Mouse (Mus musculus): ENCODE data around the gene Usp54. TPM values are rescaled to one million over a fixed set of nuclear protein-coding genes. Genes with fewer than 3 reads are reported as not detected.
"Not testable (repeated sequence)": the region's sequence is repeated elsewhere in the genome, so short reads cannot be mapped to it uniquely, and the experiment has no call there.

Gene Usp54
- polyA plus RNA-seq, 1 experiment from 2014 or later, result 14.5 TPM

- Histone ChIP-seq H3K27ac (replicated peaks; ENCODE audit: low read depth, low read length) (no peak overlapping the region), H3K4me2 (ENCODE audit: low read length) (no peak overlapping the region), H3K4me1 (ENCODE audit: control insufficient read depth, insufficient read depth, low read length) (no peaks in the 10 kb centered on the region), H3K4me3 (replicated peaks; ENCODE audit: low read depth, low read length) (no peak overlapping the region), H3K9me3 (ENCODE audit: control insufficient read depth, low read length) (no peaks in the 10 kb centered on the region), H3K27me3 (ENCODE audit: control insufficient read depth, insufficient read depth, low read length) (no peaks in the 10 kb centered on the region), H3K9ac (replicated peaks; ENCODE audit: low read length) (no peak overlapping the region), H3K36me3 (ENCODE audit: control insufficient read depth, insufficient read depth, low read length) (peaks cover 47% of the 10 kb centered on the region)
- DNase-seq, result peak; percentile 1
- WGBS, result 76% methylated on average over 6 of the region's 6 CpGs
- no peak for ATAC-seq (ENCODE audit: low FRiP score, low TSS enrichment)
Measured at GRCm38 (mm10) chr14:20578822-20579407, 61.9 kb downstream of the Usp54 start.

- Histone ChIP-seq H3K4me3 (replicated peaks; ENCODE audit: low read depth, low read length) (no peak overlapping the region), H3K4me2 (ENCODE audit: low read length) (no peak overlapping the region), H3K36me3 (ENCODE audit: control insufficient read depth, insufficient read depth, low read length) (peaks cover 34% of the 10 kb centered on the region), H3K4me1 (ENCODE audit: control insufficient read depth, insufficient read depth, low read length) (no peaks in the 10 kb centered on the region), H3K27ac (replicated peaks; ENCODE audit: low read depth, low read length) (no peak overlapping the region), H3K27me3 (ENCODE audit: control insufficient read depth, insufficient read depth, low read length) (no peaks in the 10 kb centered on the region), H3K9me3 (ENCODE audit: control insufficient read depth, low read length) (no peaks in the 10 kb centered on the region), H3K9ac (replicated peaks; ENCODE audit: low read length) (no peak overlapping the region)
- DNase-seq (peak; percentile 86), ATAC-seq (ENCODE audit: low FRiP score, low TSS enrichment) (no peak)
- 51% methylated on average over 7 of the region's 7 CpGs for WGBS
Measured at GRCm38 (mm10) chr14:20576179-20576578, 64.7 kb downstream of the Usp54 start.

GRCm38 (mm10) chr14:20573196-20573595 is 67.7 kb downstream of the Usp54 start:
- H3K4me1 ChIP-seq (ENCODE audit: control insufficient read depth, insufficient read depth, low read length); H3K27ac ChIP-seq (replicated peaks; ENCODE audit: low read depth, low read length); H3K9me3 ChIP-seq (ENCODE audit: control insufficient read depth, low read length); H3K27me3 ChIP-seq (ENCODE audit: control insufficient read depth, insufficient read depth, low read length); H3K4me2 ChIP-seq (ENCODE audit: low read length); ATAC-seq (ENCODE audit: low FRiP score, low TSS enrichment); H3K4me3 ChIP-seq (replicated peaks; ENCODE audit: low read depth, low read length); H3K9ac ChIP-seq (replicated peaks; ENCODE audit: low read length); DNase-seq: not testable (repeated sequence)
- 89% methylated on average over 3 of the region's 3 CpGs for WGBS
- peaks cover 51% of the 10 kb centered on the region for H3K36me3 ChIP-seq (ENCODE audit: control insufficient read depth, insufficient read depth, low read length)

GRCm38 (mm10) chr14:20565256-20566021 is 75.4 kb downstream of the Usp54 start:
- no peaks in the 10 kb centered on the region for H3K27me3 ChIP-seq (ENCODE audit: control insufficient read depth, insufficient read depth, low read length)
- no peaks in the 10 kb centered on the region for H3K9me3 ChIP-seq (ENCODE audit: control insufficient read depth, low read length)
- no peak for ATAC-seq (ENCODE audit: low FRiP score, low TSS enrichment)
- DNase-seq, result no peak
- 90% methylated on average over 9 of the region's 9 CpGs for WGBS
- no peak overlapping the region for H3K9ac ChIP-seq (replicated peaks; ENCODE audit: low read length)
- H3K4me3 ChIP-seq (replicated peaks; ENCODE audit: low read depth, low read length), result no peak overlapping the region
- no peak overlapping the region for H3K4me2 ChIP-seq (ENCODE audit: low read length)
- H3K4me1 ChIP-seq (ENCODE audit: control insufficient read depth, insufficient read depth, low read length), result no peaks in the 10 kb centered on the region
- peaks cover 69% of the 10 kb centered on the region for H3K36me3 ChIP-seq (ENCODE audit: control insufficient read depth, insufficient read depth, low read length)
- H3K27ac ChIP-seq (replicated peaks; ENCODE audit: low read depth, low read length), result no peak overlapping the region

- WGBS, result 70% methylated on average over 12 of the region's 12 CpGs
- DNase-seq, result no peak
- Histone ChIP-seq H3K4me3 (replicated peaks; ENCODE audit: low read depth, low read length) (no peak overlapping the region), H3K9me3 (ENCODE audit: control insufficient read depth, low read length) (no peaks in the 10 kb centered on the region), H3K4me2 (ENCODE audit: low read length) (no peak overlapping the region), H3K36me3 (ENCODE audit: control insufficient read depth, insufficient read depth, low read length) (peaks cover 66% of the 10 kb centered on the region), H3K9ac (replicated peaks; ENCODE audit: low read length) (no peak overlapping the region), H3K4me1 (ENCODE audit: control insufficient read depth, insufficient read depth, low read length) (no peaks in the 10 kb centered on the region), H3K27ac (replicated peaks; ENCODE audit: low read depth, low read length) (no peak overlapping the region), H3K27me3 (ENCODE audit: control insufficient read depth, insufficient read depth, low read length) (no peaks in the 10 kb centered on the region)
- ATAC-seq (ENCODE audit: low FRiP score, low TSS enrichment), result no peak
Measured at GRCm38 (mm10) chr14:20564692-20565091, 76.2 kb downstream of the Usp54 start.

GRCm38 (mm10) chr14:20561897-20562296 is 79.0 kb downstream of the Usp54 start:
- Histone ChIP-seq H3K4me3 (replicated peaks; ENCODE audit: low read depth, low read length) (no peak overlapping the region), H3K4me1 (ENCODE audit: control insufficient read depth, insufficient read depth, low read length) (no peaks in the 10 kb centered on the region), H3K9ac (replicated peaks; ENCODE audit: low read length) (no peak overlapping the region), H3K9me3 (ENCODE audit: control insufficient read depth, low read length) (no peaks in the 10 kb centered on the region), H3K36me3 (ENCODE audit: control insufficient read depth, insufficient read depth, low read length) (peaks cover 69% of the 10 kb centered on the region), H3K4me2 (ENCODE audit: low read length) (no peak overlapping the region), H3K27me3 (ENCODE audit: control insufficient read depth, insufficient read depth, low read length) (no peaks in the 10 kb centered on the region), H3K27ac (replicated peaks; ENCODE audit: low read depth, low read length) (no peak overlapping the region)
- WGBS, result 97% methylated on average over 5 of the region's 5 CpGs
- DNase-seq, result no peak
- ATAC-seq (ENCODE audit: low FRiP score, low TSS enrichment), result no peak

- Histone ChIP-seq H3K4me3 (replicated peaks; ENCODE audit: low read depth, low read length) (no peak overlapping the region), H3K4me1 (ENCODE audit: control insufficient read depth, insufficient read depth, low read length) (peaks cover under 1% of the 10 kb centered on the region), H3K9me3 (ENCODE audit: control insufficient read depth, low read length) (no peaks in the 10 kb centered on the region), H3K36me3 (ENCODE audit: control insufficient read depth, insufficient read depth, low read length) (peaks cover 39% of the 10 kb centered on the region), H3K9ac (replicated peaks; ENCODE audit: low read length) (no peak overlapping the region), H3K27ac (replicated peaks; ENCODE audit: low read depth, low read length) (no peak overlapping the region), H3K27me3 (ENCODE audit: control insufficient read depth, insufficient read depth, low read length) (no peaks in the 10 kb centered on the region), H3K4me2 (ENCODE audit: low read length) (no peak overlapping the region)
- no peak for DNase-seq
- no peak for ATAC-seq (ENCODE audit: low FRiP score, low TSS enrichment)
- 88% methylated on average over 2 of the region's 2 CpGs for WGBS
Measured at GRCm38 (mm10) chr14:20550136-20550535, 90.7 kb downstream of the Usp54 start.

GRCm38 (mm10) chr14:20546415-20546814 is 94.4 kb downstream of the Usp54 start, which contains the start of gene Ppp3cb:
Gene Ppp3cb, minus strand, starts transcription at chr14:20546573.
- peaks cover 23% of the 10 kb centered on the region for H3K36me3 ChIP-seq (ENCODE audit: control insufficient read depth, insufficient read depth, low read length)
- H3K27ac ChIP-seq (replicated peaks; ENCODE audit: low read depth, low read length), result peak within 1 kb of the TSS; percentile 97
- DNase-seq (peak; percentile 95), ATAC-seq (ENCODE audit: low FRiP score, low TSS enrichment) (peak; percentile 94)
- under 1% methylated on average over 28 of the region's 29 CpGs for WGBS
- H3K9me3 ChIP-seq (ENCODE audit: control insufficient read depth, low read length), result no peaks in the 10 kb centered on the region
- H3K9ac ChIP-seq (replicated peaks; ENCODE audit: low read length), result peak within 1 kb of the TSS; percentile 95
- peaks cover 11% of the 10 kb centered on the region for H3K4me1 ChIP-seq (ENCODE audit: control insufficient read depth, insufficient read depth, low read length)
- H3K4me3 ChIP-seq (replicated peaks; ENCODE audit: low read depth, low read length), result peak within 1 kb of the TSS; percentile 90
- peak within 1 kb of the TSS; percentile 71 for H3K4me2 ChIP-seq (ENCODE audit: low read length)
- no peaks in the 10 kb centered on the region for H3K27me3 ChIP-seq (ENCODE audit: control insufficient read depth, insufficient read depth, low read length)
